Mouse (Mus musculus) heart, postnatal 14 days (tissue): ENCODE measurements around the gene Hc. TPM values are rescaled to one million over a fixed set of nuclear protein-coding genes. Genes with fewer than 3 reads are reported as not detected.
A peak's percentile ranks its signal among the peaks of the same experiment; 100 is the strongest.

Experiments
- DNase-seq, 2 experiments: peaks; one replicate each; pipeline ENCODE4 v3.0.0; 2021 to 2022
- intact Hi-C: fragments of 180-260 bp; cut with DNase I; formaldehyde crosslinking; loops from one replicate; pipeline ENCODE4 v1.15.1; 2025
- long read RNA-seq, 2 experiments: library from polyadenylated mRNA; stranded (forward); transcript quantifications; one replicate each; pipeline ENCODE4 v2.0.0; 2021
- total RNA-seq, 2 experiments: library from RNA; stranded (reverse); gene quantifications; 2 replicates each; pipeline ENCODE4 v1.2.3; 2021

The Hc gene
- not detected for total RNA-seq
- long read RNA-seq, experiment 1: 0 reads
- long read RNA-seq, experiment 2: 0 reads

GRCm38 (mm10) chr2:35061338-35061737, at the start of gene Hc:
Gene Hc (minus strand): TSS chr2:35061438.
- intact Hi-C loops: no loop called here
- no peak for DNase-seq

GRCm38 (mm10) chr2:35110521-35110920, 49.3 kb upstream of the Hc start:
- intact Hi-C loops: loop anchor here (5.0 kb wide), 1 partner anchor 222 kb away; no protein-coding TSS in a partner anchor
- DNase-seq: no peak

- intact Hi-C loops: loop anchor here (2.0 to 10.0 kb wide), 5 partner anchors 65 to 425 kb away; no protein-coding TSS in a partner anchor
- DNase-seq: no peak
Observed at GRCm38 (mm10) chr2:35109924-35110304, 48.7 kb upstream of the Hc start.

GRCm38 (mm10) chr2:35109141-35109923, 48.1 kb upstream of the Hc start, which contains the start of gene Cntrl:
Gene Cntrl (plus strand): TSS chr2:35109492.
- intact Hi-C loops: loop anchor here (2.0 to 10.0 kb wide), 4 partner anchors 65 to 425 kb away; no protein-coding TSS in a partner anchor
- peak; percentile 97 for DNase-seq

GRCm38 (mm10) chr2:35108712-35109111, 47.5 kb upstream of the Hc start:
- DNase-seq: peak; percentile 5 to 37
- intact Hi-C loops: loop anchor here (2.0 to 10.0 kb wide), 4 partner anchors 64 to 424 kb away; no protein-coding TSS in a partner anchor

GRCm38 (mm10) chr2:35107984-35108635, 46.9 kb upstream of the Hc start:
- peak in 1 of 2 experiments; percentile 39 for DNase-seq
- intact Hi-C loops: loop anchor here (2.0 to 10.0 kb wide), 4 partner anchors 63 to 423 kb away; no protein-coding TSS in a partner anchor

- no peak for DNase-seq
- intact Hi-C loops: loop anchor here (10.0 kb wide), 3 partner anchors 200 to 420 kb away; no protein-coding TSS in a partner anchor
Observed at GRCm38 (mm10) chr2:35104843-35105242, 43.6 kb upstream of the Hc start.

GRCm38 (mm10) chr2:35103558-35103957, 42.3 kb upstream of the Hc start:
- intact Hi-C loops: loop anchor here (10.0 kb wide), 3 partner anchors 199 to 419 kb away; no protein-coding TSS in a partner anchor
- no peak for DNase-seq

- DNase-seq: no peak
- intact Hi-C loops: loop anchor here (10.0 kb wide), 3 partner anchors 198 to 418 kb away; no protein-coding TSS in a partner anchor
Observed at GRCm38 (mm10) chr2:35102777-35103176, 41.5 kb upstream of the Hc start.

- intact Hi-C loops: loop anchor here (10.0 kb wide), 3 partner anchors 197 to 417 kb away; no protein-coding TSS in a partner anchor
Observed at GRCm38 (mm10) chr2:35101443-35101842, 40.2 kb upstream of the Hc start, which contains the start of gene AI182371. Gene AI182371 (minus strand): TSS chr2:35101543.

GRCm38 (mm10) chr2:35100529-35100928, 39.3 kb upstream of the Hc start:
- intact Hi-C loops: loop anchor here (10.0 kb wide), 3 partner anchors 196 to 416 kb away; no protein-coding TSS in a partner anchor
- no peak for DNase-seq

More at GRCm38 (mm10) chr2:35101443-35101842, 40.2 kb upstream of the Hc start, which contains the start of gene AI182371:
- no peak for DNase-seq

GRCm38 (mm10) chr2:35087418-35087817, 26.2 kb upstream of the Hc start:
- intact Hi-C loops: no loop called here
- no peak for DNase-seq

GRCm38 (mm10) chr2:35079166-35079565, 17.9 kb upstream of the Hc start:
- intact Hi-C loops: no loop called here
- DNase-seq: no peak

- DNase-seq: no peak
- intact Hi-C loops: no loop called here
Observed at GRCm38 (mm10) chr2:35074328-35074727, 13.1 kb upstream of the Hc start.

- intact Hi-C loops: no loop called here
- DNase-seq: no peak
Observed at GRCm38 (mm10) chr2:35072547-35072946, 11.3 kb upstream of the Hc start.

- intact Hi-C loops: no loop called here
- DNase-seq: no peak
Observed at GRCm38 (mm10) chr2:35070275-35070674, 9.0 kb upstream of the Hc start.

- intact Hi-C loops: no loop called here
- no peak for DNase-seq
Observed at GRCm38 (mm10) chr2:35069124-35069523, 7.9 kb upstream of the Hc start.

- intact Hi-C loops: no loop called here
Observed at GRCm38 (mm10) chr2:35067117-35067516, 5.9 kb upstream of the Hc start.

GRCm38 (mm10) chr2:35066525-35067082, 5.4 kb upstream of the Hc start:
- no peak for DNase-seq

More at GRCm38 (mm10) chr2:35067117-35067516, 5.9 kb upstream of the Hc start:
- DNase-seq: no peak

GRCm38 (mm10) chr2:35063333-35064030, 2.2 kb upstream of the Hc start:
- intact Hi-C loops: no loop called here
- DNase-seq: no peak

More at GRCm38 (mm10) chr2:35066525-35067082, 5.4 kb upstream of the Hc start:
- intact Hi-C loops: no loop called here
